20 mouse cellular contexts compared by ENCODE assay signal in genomic region chr16:53071887-53072682, GRCm38 (mm10).
DNase-seq lines count a peak whose midpoint lies in the region; ATAC-seq lines count a peak whose summit lies in the region.
"Had no signal": no experiment of that assay in that cellular context is flagged by ENCODE, and none has a peak within 500 bp of the region (broad histone marks: within the 10 kb centered on the region; RNA-seq: fewer than 3 reads in every experiment).

No protein-coding gene starts in this region.

- H3K36me3 ChIP-seq in forebrain, embryonic 14.5 days (ENCODE audit: control insufficient read depth, insufficient read depth, low read length), result no peaks in the 10 kb centered on the region
- H3K36me3 ChIP-seq in forebrain, embryonic 10.5 days (replicated peaks), result no peaks in the 10 kb centered on the region
- no peaks in the 10 kb centered on the region for H3K36me3 ChIP-seq in heart, embryonic 14.5 days (ENCODE audit: control insufficient read depth, insufficient read depth, low read length)
- H3K36me3 ChIP-seq in heart, embryonic 10.5 days, result no peaks in the 10 kb centered on the region
- H3K36me3 ChIP-seq in kidney, embryonic 14.5 days (ENCODE audit: control insufficient read depth, insufficient read depth, low read length), result no peaks in the 10 kb centered on the region
- H3K36me3 ChIP-seq: embryonic facial prominence, embryonic 13.5 days; hindbrain, embryonic 12.5 days had no signal

- H3K4me1 ChIP-seq in forebrain, embryonic 14.5 days (ENCODE audit: control insufficient read depth, insufficient read depth, low read length), result peaks cover 4% of the 10 kb centered on the region; the same call in 1 of the 2 replicates
- H3K4me1 ChIP-seq in forebrain, embryonic 10.5 days, result no peaks in the 10 kb centered on the region
- peaks cover 3 to 7% of the 10 kb centered on the region in 2 experiments; a peak in 3 of 4 replicates for H3K4me1 ChIP-seq in heart, embryonic 14.5 days (ENCODE audit: control insufficient read depth in 2 of 2, insufficient read depth in 2 of 2, low read length in 2 of 2)
- no peaks in the 10 kb centered on the region for H3K4me1 ChIP-seq in heart, embryonic 10.5 days
- H3K4me1 ChIP-seq in kidney, embryonic 14.5 days (ENCODE audit: control insufficient read depth, insufficient read depth, low read length), result no peaks in the 10 kb centered on the region
- H3K4me1 ChIP-seq: hindbrain, embryonic 12.5 days had no signal

- H3K9me3 ChIP-seq in forebrain, embryonic 14.5 days (replicated peaks; ENCODE audit: control insufficient read depth, low read length), result no peaks in the 10 kb centered on the region
- H3K9me3 ChIP-seq in forebrain, embryonic 10.5 days, result no peaks in the 10 kb centered on the region
- no peaks in the 10 kb centered on the region for H3K9me3 ChIP-seq in heart, embryonic 14.5 days (ENCODE audit: control insufficient read depth, low read length)
- no peaks in the 10 kb centered on the region for H3K9me3 ChIP-seq in heart, embryonic 10.5 days
- H3K9me3 ChIP-seq in kidney, embryonic 14.5 days (ENCODE audit: control insufficient read depth, low read length), result no peaks in the 10 kb centered on the region
- H3K9me3 ChIP-seq: embryonic facial prominence, embryonic 13.5 days; hindbrain, embryonic 12.5 days had no signal

- no peak overlapping the region for H3K4me2 ChIP-seq in forebrain, embryonic 14.5 days (ENCODE audit: low read length)
- no peak overlapping the region for H3K4me2 ChIP-seq in heart, embryonic 14.5 days (ENCODE audit: low read length)
- no peak overlapping the region for H3K4me2 ChIP-seq in kidney, embryonic 14.5 days (replicated peaks; ENCODE audit: low read depth, low read length)
- H3K4me2 ChIP-seq: embryonic facial prominence, embryonic 13.5 days; hindbrain, embryonic 12.5 days had no signal

- no peak for DNase-seq in forebrain, embryonic 14.5 days (ENCODE audit: low spot score)
- no peak for DNase-seq in forebrain, embryonic 10.5 days (ENCODE audit: extremely low spot score, low spot score)
- no peak for DNase-seq in heart, embryonic 10.5 days (ENCODE audit: low spot score)
- peak; percentile 13 for DNase-seq in kidney, adult 9 months
- no peak for DNase-seq in kidney, adult 11 months
- DNase-seq in kidney, postnatal 36 days, result peak; percentile 7 to 13
- DNase-seq: adrenal gland, postnatal 10 days; cerebellum, adult 11-12 months; cerebellum, adult 9-10 months; cerebellum, postnatal 36 days; gastrocnemius, adult 2 months; gastrocnemius, postnatal 25 days; heart, postnatal 36 days had no signal

- peak overlapping the region; percentile 9; the same call in 1 of the 2 replicates for H3K27ac ChIP-seq in forebrain, embryonic 14.5 days (ENCODE audit: low read depth, low read length)
- no peak overlapping the region for H3K27ac ChIP-seq in forebrain, embryonic 10.5 days
- H3K27ac ChIP-seq in heart, embryonic 14.5 days (replicated peaks in 1 of 2; ENCODE audit: control insufficient read depth in 1 of 2, insufficient read depth in 1 of 2, low read depth in 2 of 2, low read length in 2 of 2), result peak overlapping the region; percentile 64 to 66; a peak in 3 of 4 replicates
- H3K27ac ChIP-seq in heart, embryonic 10.5 days, result no peak overlapping the region
- no peak overlapping the region for H3K27ac ChIP-seq in kidney, embryonic 14.5 days (ENCODE audit: low read depth, low read length)
- H3K27ac ChIP-seq: embryonic facial prominence, embryonic 13.5 days; gastrocnemius, adult 2 months; hindbrain, embryonic 12.5 days had no signal

- WGBS in forebrain, embryonic 14.5 days, result 71% methylated on average over 9 of the region's 9 CpGs
- 92% methylated on average over 9 of the region's 9 CpGs for WGBS in forebrain, embryonic 10.5 days
- 69% methylated on average over 9 of the region's 9 CpGs for WGBS in heart, embryonic 14.5 days
- WGBS in heart, embryonic 10.5 days, result 84% methylated on average over 9 of the region's 9 CpGs
- 89% methylated on average over 9 of the region's 9 CpGs for WGBS in kidney, embryonic 14.5 days

- H3K4me3 ChIP-seq in forebrain, embryonic 14.5 days (ENCODE audit: low read depth, low read length), result no peak overlapping the region
- no peak overlapping the region for H3K4me3 ChIP-seq in forebrain, embryonic 10.5 days
- H3K4me3 ChIP-seq in heart, embryonic 14.5 days (ENCODE audit: control insufficient read depth in 1 of 2, insufficient read depth in 1 of 2, low read depth in 1 of 2, low read length in 2 of 2), result no peak overlapping the region
- no peak overlapping the region for H3K4me3 ChIP-seq in heart, embryonic 10.5 days
- no peak overlapping the region for H3K4me3 ChIP-seq in kidney, embryonic 14.5 days (ENCODE audit: low read length)
- H3K4me3 ChIP-seq: embryonic facial prominence, embryonic 13.5 days; gastrocnemius, adult 2 months; hindbrain, embryonic 12.5 days had no signal

- no peaks in the 10 kb centered on the region for H3K27me3 ChIP-seq in forebrain, embryonic 14.5 days (replicated peaks; ENCODE audit: control insufficient read depth, insufficient read depth, low read length)
- no peaks in the 10 kb centered on the region for H3K27me3 ChIP-seq in forebrain, embryonic 10.5 days (ENCODE audit: poor library complexity, severe bottlenecking)
- H3K27me3 ChIP-seq in heart, embryonic 14.5 days (ENCODE audit: control insufficient read depth, insufficient read depth, low read length), result no peaks in the 10 kb centered on the region
- H3K27me3 ChIP-seq in heart, embryonic 10.5 days (ENCODE audit: insufficient read depth, poor library complexity, severe bottlenecking), result no peaks in the 10 kb centered on the region
- H3K27me3 ChIP-seq in kidney, embryonic 14.5 days (ENCODE audit: control insufficient read depth, insufficient read depth, low read length), result no peaks in the 10 kb centered on the region
- H3K27me3 ChIP-seq: embryonic facial prominence, embryonic 13.5 days; hindbrain, embryonic 12.5 days had no signal

- ATAC-seq in forebrain, embryonic 14.5 days, result no peak
- ATAC-seq in heart, embryonic 14.5 days (ENCODE audit: insufficient number of reproducible peaks, insufficient read depth, low FRiP score, low read depth), result no peak
- no peak for ATAC-seq in kidney, embryonic 14.5 days (ENCODE audit: low FRiP score, low TSS enrichment)
- ATAC-seq: hindbrain, embryonic 16.5 days; inflammation-experienced regulatory T-cells, adult 6 months; intestine, postnatal 0 days had no signal

- no peak overlapping the region for H3K9ac ChIP-seq in forebrain, embryonic 14.5 days (ENCODE audit: low read length)
- H3K9ac ChIP-seq in heart, embryonic 14.5 days (ENCODE audit: low read length), result no peak overlapping the region
- no peak overlapping the region for H3K9ac ChIP-seq in kidney, embryonic 14.5 days (ENCODE audit: low read depth, low read length)
- H3K9ac ChIP-seq: embryonic facial prominence, embryonic 13.5 days; hindbrain, embryonic 12.5 days had no signal

Comparison
In these comparisons a context has a peak if more than half of its experiments do, and no peak if none do; other contexts are left out.
1. DNase-seq: peak in kidney, adult 9 months (single experiment) and kidney, postnatal 36 days (2 of 2); none in forebrain, embryonic 14.5 days (single experiment), forebrain, embryonic 10.5 days (single experiment), heart, embryonic 10.5 days (single experiment) and kidney, adult 11 months (single experiment).
2. H3K27ac ChIP-seq: peak in forebrain, embryonic 14.5 days (single experiment) and heart, embryonic 14.5 days (2 of 2); none in forebrain, embryonic 10.5 days (single experiment), heart, embryonic 10.5 days (single experiment) and kidney, embryonic 14.5 days (single experiment).